Mouse (Mus musculus) megakaryocyte, embryonic 14.5 days (primary cell): ENCODE data around the gene Auh.

Source experiments
- FLI1 ChIP-seq: IDR thresholded peaks from 2 replicates; pipeline ENCODE4 v1.6.1; 2012; ENCODE audit warnings: low read length, inconsistent platforms, mixed read lengths
- GATA1 ChIP-seq: IDR thresholded peaks from 3 replicates; pipeline ENCODE4 v1.6.1; 2012; ENCODE audit warnings: mixed read lengths, low read length, inconsistent platforms, borderline replicate concordance

DNA sequence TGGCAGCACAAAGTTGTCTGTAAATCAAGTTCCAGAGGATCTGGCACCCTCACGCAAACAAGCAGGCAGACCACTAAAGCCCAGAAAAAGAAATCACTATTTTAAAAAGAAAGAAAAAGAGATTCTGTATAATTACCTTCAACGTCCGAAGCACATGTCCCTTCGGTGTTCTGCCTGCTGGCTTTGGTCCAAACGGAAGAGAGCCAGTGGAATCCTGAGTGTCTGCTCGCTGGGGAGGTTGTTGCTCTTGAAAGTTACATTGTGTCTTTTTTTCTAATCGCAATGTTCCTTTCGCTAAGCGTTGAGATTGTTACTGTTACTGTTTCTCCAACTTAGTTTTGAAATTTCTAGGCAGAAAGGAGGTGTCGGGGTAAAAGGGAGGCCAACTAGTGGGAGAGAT is 1.1 kb upstream of the Auh start:
- TF ChIP-seq GATA1: no peak
- no peak for TF ChIP-seq FLI1
